Mouse (Mus musculus) heart, postnatal 4 days (tissue): ENCODE results near the gene Eps8l3. TPM values are rescaled to one million over a fixed set of nuclear protein-coding genes. Genes with fewer than 3 reads are reported as not detected.
"Not testable (repeated sequence)": the region's sequence is repeated elsewhere in the genome, so short reads cannot be mapped to it uniquely, and the experiment has no call there.

Source experiments
- DNase-seq: peaks from one replicate; pipeline ENCODE4 v3.0.0; 2021
- total RNA-seq, 2 experiments: library from RNA; stranded (reverse); gene quantifications; 2 replicates each; pipeline ENCODE4 v1.2.3; 2021

Gene Eps8l3
- total RNA-seq, 2 experiments from 2014 or later = not detected

GRCm38 (mm10) chr3:107853232-107854181 is 23.5 kb upstream of the Eps8l3 start:
- DNase-seq = no peak

- DNase-seq = no peak
Measured at GRCm38 (mm10) chr3:107855368-107855767, 21.7 kb upstream of the Eps8l3 start.

DNA sequence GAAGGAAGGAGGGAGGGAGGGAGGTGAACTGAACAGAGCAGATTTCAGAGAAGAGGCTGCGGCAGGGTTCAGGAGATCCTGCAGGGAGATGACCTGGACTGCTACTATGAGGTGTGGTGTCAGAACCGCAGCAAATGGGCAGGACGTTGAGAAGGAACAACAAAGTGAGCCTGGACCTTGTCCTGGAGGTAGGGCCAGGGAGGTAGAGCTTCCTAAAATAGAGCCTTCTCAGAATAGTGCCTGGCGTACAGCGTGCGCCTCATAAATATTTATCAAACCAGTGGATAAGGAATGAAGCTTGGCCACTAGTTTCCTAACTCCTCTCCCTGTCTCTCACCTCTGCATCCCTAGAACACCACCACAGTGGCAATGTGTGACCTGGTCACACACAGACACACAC is 19.4 kb upstream of the Eps8l3 start:
- DNase-seq = no peak

DNA sequence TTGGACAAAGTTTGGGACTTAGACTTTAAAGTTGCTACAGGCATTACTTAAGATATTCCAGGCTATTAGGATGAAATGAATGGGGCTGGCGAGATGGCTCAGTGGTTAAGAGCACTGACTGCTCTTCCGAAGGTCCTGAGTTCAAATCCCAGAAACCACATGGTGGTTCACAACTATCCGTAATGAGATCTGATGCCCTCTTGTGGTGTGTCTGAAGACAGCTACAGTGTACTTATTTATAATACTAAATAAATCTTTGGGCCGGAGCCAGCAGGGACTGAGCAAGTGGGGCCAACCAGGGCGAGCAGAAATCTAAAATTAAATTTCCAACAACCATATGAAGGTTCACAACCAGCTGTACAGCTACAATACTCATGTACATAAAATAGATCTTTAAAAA is 15.5 kb upstream of the Eps8l3 start:
- DNase-seq = not testable (repeated sequence)

DNA sequence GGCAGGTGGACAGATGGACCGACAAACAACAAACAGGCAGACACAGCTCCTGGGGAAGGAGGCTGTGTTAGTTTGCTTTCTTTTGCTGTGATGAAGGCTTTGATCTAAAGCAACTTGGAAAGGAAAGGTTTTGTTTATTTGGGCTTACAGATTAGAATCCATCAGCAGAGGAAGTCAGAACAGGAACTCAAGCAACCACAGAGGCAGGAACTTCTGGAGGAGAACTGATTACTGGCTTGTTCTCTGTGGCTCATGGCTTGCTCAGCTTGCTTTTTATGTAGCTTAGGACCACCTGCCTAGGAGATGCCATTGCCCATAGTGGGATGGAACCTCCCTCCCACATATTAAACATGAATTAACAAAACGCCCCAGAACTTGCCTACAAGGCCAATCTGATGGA is 14.6 kb upstream of the Eps8l3 start:
- DNase-seq = no peak

DNA sequence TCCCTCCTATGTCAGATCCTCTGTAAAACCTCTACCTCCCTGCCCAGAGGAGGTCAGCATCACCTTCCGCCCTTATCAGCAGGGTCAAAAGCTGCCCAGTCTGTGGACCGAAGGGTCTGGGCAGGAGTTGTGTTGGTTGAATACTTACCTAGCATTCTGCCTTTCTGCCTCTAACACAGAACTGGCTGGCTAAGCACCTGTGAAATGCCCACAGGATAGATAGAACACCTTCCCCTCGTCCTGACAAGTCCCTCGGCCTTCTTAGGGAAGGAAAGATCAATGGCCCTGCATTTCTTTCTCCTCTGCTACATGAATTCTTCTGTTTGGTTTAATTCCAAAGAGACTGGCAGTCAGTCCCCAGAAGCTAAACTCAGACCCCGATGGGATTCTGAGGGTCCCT is 13.6 kb upstream of the Eps8l3 start:
- no peak for DNase-seq

DNA sequence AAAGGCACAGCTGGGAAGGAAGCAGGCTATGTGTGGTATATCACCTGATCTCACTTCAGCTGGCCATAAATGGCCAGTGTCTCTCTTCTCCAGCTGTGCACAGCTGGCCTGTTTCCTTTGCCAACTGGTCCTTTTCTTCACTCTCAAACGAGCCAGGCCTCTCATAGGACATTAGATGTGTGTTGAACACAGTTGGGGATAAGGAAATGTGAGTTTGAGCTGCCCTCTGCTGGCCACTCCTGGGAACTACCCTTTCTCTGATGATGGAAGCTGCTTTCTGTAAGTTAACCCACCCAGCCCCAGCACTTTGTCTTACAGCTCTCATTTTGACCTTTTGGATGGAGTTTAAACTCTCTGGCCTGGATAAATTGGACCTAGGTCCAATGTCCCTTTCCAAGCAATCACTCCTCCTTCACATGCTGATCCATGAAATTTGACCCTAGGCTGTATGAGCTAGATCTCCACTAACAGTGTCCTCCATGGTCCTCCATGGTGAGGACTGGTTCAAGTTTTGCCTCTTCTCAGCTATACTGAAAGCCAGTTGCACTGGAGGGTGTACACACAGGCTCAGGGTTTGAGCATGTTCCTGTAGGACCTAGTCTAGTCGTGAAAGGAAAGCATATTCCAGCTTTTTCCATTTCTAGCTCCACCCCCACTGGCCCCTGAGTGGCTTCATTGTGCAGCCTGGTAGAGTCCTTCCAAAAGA is 13.0 kb upstream of the Eps8l3 start:
- DNase-seq = peak; percentile 94

DNA sequence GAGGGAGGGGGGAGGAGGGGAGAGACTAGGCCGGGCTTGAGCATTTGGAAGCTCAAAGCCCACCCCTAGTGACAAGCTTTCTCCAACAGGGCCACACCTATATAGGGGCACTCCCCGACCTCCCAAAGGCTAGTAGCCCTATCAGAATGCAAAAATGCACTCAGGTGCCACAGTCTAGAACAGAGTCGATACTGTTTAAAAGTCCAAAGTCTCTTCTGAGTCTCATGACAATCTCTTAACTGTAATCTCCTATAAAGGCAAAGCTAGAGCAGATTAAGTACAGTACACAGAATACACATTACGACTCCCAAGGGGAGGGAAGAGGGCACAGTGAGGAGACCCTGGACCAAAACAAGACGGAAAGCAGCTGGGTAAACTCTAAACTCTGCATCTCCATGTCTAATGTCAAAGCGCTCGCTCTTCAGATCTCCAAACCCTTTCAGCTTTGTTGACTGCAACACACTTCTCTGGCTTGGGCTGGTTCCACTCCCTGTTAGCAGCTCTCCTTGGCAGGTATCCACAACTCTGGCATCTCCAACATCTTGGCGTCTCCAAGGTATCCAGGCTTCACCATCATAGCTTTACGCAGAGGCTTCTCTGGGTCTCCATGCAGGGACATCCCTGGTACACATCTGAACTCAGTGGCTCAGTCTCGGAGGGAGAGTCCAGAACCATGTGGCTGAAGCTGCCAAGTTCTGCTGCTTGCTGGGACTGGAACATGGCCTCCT is 11.5 kb upstream of the Eps8l3 start:
- DNase-seq = no peak

DNA sequence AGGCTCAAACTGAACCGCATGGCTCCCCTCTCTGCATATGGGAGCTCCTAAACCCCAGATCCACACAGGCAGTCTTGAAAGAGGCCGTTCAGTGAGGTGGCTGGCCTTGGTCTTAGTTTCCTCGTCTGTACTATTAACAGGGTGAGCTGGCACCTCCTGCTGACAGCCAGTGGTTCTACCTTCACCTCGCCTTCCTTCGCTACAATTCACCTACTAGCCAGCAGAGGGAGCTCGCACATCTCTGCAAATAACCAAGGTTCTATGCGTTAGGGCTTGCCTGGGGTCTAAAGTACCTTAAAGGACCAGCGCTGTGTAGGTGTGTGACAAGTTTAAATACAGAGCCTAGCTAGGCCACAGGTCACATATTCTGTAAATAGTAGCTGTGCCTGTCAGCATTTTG is 9.9 kb upstream of the Eps8l3 start:
- DNase-seq = peak; percentile 91

- DNase-seq = no peak
Measured at GRCm38 (mm10) chr3:107868452-107868851, 8.6 kb upstream of the Eps8l3 start.

- no peak for DNase-seq
Measured at GRCm38 (mm10) chr3:107869097-107869496, 7.9 kb upstream of the Eps8l3 start.

DNA sequence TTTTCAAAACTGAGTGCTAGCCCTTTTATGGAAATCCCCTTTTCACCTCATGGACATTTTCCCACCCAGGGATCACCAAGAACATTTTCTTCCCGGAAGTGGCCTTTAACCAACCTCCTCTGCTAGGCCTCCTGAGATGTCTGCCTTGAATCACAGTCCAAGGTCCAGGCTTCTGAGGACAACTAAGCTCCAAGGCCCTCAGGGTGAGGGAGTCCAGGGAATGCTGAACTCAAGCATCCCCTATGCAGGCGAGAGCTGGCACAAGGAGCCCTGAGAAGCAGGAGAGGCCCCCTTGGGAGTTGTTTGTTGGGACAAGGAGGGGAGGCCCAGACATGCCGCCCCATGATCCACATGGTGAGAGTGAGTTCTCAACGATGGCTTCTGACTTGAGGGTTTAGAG is 7.1 kb upstream of the Eps8l3 start:
- DNase-seq = no peak

- DNase-seq = no peak
Measured at GRCm38 (mm10) chr3:107873335-107874251, 3.4 kb upstream of the Eps8l3 start.

- DNase-seq = no peak
Measured at GRCm38 (mm10) chr3:107875231-107875630, 1.8 kb upstream of the Eps8l3 start.

DNA sequence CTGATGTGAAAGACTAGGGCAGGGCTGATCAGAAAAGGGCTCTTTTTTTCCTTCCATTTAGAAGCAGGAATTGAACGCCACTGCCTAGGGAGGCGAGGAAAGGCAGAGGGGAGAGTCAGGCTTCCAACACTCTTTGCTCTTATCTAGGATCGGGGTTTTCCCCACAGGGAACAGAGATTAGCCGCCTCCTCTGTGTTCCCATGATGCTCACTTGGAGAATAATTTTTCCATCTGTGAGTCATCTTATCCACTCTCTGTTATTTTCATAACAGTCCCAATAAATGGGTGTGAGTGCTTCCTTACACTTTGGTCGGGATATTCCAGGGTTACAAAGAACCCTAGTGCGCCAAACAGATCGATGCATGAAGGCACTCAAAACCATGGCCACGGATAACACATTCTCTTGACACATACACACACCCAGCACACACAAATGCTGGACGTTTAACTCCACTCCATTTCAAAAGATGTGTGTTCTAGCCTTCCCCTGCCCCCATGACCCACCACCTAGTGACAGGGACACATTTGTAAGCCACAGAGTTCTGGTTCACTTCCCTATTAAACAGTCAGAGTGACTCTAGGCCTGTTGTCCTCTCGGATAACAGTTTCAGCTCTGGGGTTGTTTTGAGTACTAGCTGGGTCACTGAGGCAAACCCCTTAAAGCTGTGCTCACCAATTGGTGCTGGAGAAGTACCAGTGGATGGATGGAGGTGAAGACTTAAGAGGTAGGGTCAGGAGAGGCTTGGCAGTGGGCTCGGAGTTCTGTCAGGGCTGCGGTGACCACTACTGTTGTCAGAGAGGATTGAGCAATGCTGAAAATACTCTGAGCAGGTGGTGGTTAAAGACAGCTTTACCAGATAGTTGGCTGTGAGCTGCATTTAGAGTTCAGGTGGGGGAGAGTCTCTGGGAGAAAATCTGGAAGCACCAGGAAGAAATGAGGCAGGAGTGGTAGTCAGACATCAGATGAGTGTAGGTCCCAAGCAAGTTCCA is 1.0 kb downstream of the Eps8l3 start:
- no peak for DNase-seq

DNA sequence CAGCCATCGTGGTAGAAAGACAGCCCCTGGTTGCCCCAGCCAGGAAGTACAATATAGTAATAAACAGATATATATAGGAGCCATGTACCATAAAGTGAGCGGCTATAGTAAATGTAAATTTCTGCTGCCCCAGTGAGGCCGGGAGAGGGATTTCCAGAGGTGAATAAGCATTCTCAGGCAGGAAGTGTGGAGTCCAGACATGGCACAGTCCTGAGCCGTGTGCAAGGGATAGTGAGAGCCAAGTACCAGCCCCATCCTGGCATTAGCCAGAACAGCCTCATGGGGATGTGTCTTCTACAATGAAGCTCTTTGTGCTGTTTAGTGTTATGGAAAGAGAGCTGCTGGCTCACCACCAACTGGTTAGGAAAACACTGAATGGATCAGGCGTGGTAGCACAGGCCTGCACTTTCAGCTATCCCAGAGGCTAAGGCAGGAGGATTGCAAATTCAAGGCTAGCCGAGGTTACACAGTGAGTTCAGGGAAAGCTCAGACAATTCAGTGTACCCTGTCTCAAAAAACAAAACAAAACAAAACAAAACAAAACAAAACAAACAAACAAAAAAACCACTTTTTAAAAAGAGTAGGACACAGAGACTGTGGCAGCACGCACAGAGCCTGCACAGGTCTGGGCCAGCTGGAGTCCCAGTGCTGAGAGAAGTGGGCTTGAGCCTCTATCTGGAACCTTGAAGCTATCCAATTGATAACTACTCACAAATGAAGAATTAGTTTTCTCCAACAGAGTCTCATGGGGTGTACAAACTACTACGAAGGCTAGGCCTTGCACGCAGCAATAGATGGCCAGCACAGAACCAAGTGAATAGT is 10.9 kb downstream of the Eps8l3 start:
- DNase-seq = peak; percentile 40

GRCm38 (mm10) chr3:107889236-107889635 is 12.2 kb downstream of the Eps8l3 start:
- not testable (repeated sequence) for DNase-seq

GRCm38 (mm10) chr3:107895194-107895719 is 18.2 kb downstream of the Eps8l3 start:
- DNase-seq = no peak
